Mouse (Mus musculus): ENCODE results near the gene Fkbp8. TPM values are rescaled to one million over a fixed set of nuclear protein-coding genes. Genes with fewer than 3 reads are reported as not detected.

The Fkbp8 gene
- 347 and 358 TPM in 2 replicates for polyA plus RNA-seq (2015; fragmentation: Nextera tagmentation; extraction: Ambion mirVana)

GRCm38 (mm10) chr8:70527512-70528181, at the start of gene Fkbp8, which contains the start of gene Kxd1:
Gene Fkbp8 (plus strand): TSS chr8:70527724.
Gene Kxd1 (minus strand): TSS chr8:70527956.
- WGBS, result under 1% methylated on average over 54 of the region's 61 CpGs
- H3K36me3 ChIP-seq, result peaks cover 34% of the 10 kb centered on the region

GRCm38 (mm10) chr8:70481908-70482307, 45.6 kb upstream of the Fkbp8 start:
- WGBS, result 90% methylated on average over 3 of the region's 3 CpGs
- peaks cover 90% of the 10 kb centered on the region for H3K27me3 ChIP-seq

More at GRCm38 (mm10) chr8:70527512-70528181, at the start of gene Fkbp8, which contains the start of gene Kxd1:
- Histone ChIP-seq H3K9me3 (no peaks in the 10 kb centered on the region), H3K4me3 (peak within 1 kb of the TSS; percentile 81), H3K27ac (replicated peaks) (peak within 1 kb of the TSS; percentile 91), H3K4me2 (peak within 1 kb of the TSS; percentile 74), H3K9ac (peak within 1 kb of the TSS; percentile 95), H3K27me3 (no peaks in the 10 kb centered on the region), H3K4me1 (replicated peaks) (peaks cover 42% of the 10 kb centered on the region)
- peak; percentile 95 for ATAC-seq (ENCODE audit: low read depth)

GRCm38 (mm10) chr8:70482943-70483342, 44.6 kb upstream of the Fkbp8 start:
- no peak for ATAC-seq (ENCODE audit: low read depth)
- no peak overlapping the region for H3K4me2 ChIP-seq

More at GRCm38 (mm10) chr8:70481908-70482307, 45.6 kb upstream of the Fkbp8 start:
- peaks cover 11% of the 10 kb centered on the region for H3K4me1 ChIP-seq (replicated peaks)
- no peak overlapping the region for H3K4me3 ChIP-seq
- ATAC-seq (ENCODE audit: low read depth), result no peak
- H3K9ac ChIP-seq, result no peak overlapping the region
- no peaks in the 10 kb centered on the region for H3K9me3 ChIP-seq
- H3K36me3 ChIP-seq, result 0 out of 2 replicates have a peak, but pooled peaks cover 2% of the 10 kb centered on the region
- H3K4me2 ChIP-seq, result no peak overlapping the region
- no peak overlapping the region for H3K27ac ChIP-seq (replicated peaks)

GRCm38 (mm10) chr8:70486191-70486681, 41.3 kb upstream of the Fkbp8 start:
- 61% methylated on average over 7 of the region's 7 CpGs for WGBS
- peaks cover 93% of the 10 kb centered on the region for H3K27me3 ChIP-seq
- H3K9me3 ChIP-seq, result no peaks in the 10 kb centered on the region
- H3K4me3 ChIP-seq, result peak overlapping the region; percentile 49
- peak overlapping the region; percentile 77 for H3K9ac ChIP-seq
- H3K4me2 ChIP-seq, result peak overlapping the region; percentile 62
- 0 out of 2 replicates have a peak, but pooled peaks cover 2% of the 10 kb centered on the region for H3K36me3 ChIP-seq
- no peak overlapping the region for H3K27ac ChIP-seq (replicated peaks)
- peaks cover 45% of the 10 kb centered on the region for H3K4me1 ChIP-seq (replicated peaks)
- ATAC-seq (ENCODE audit: low read depth), result 0 out of 2 replicates have a peak, but pooled peaks have one; percentile 12

More at GRCm38 (mm10) chr8:70482943-70483342, 44.6 kb upstream of the Fkbp8 start:
- H3K27me3 ChIP-seq, result peaks cover 89% of the 10 kb centered on the region
- H3K9ac ChIP-seq, result no peak overlapping the region
- H3K9me3 ChIP-seq, result no peaks in the 10 kb centered on the region
- WGBS, result 49% methylated on average over 2 of the region's 2 CpGs
- no peak overlapping the region for H3K27ac ChIP-seq (replicated peaks)
- 0 out of 2 replicates have a peak, but pooled peaks cover 2% of the 10 kb centered on the region for H3K36me3 ChIP-seq
- no peak overlapping the region for H3K4me3 ChIP-seq
- peaks cover 17% of the 10 kb centered on the region for H3K4me1 ChIP-seq (replicated peaks)

GRCm38 (mm10) chr8:70486941-70487520, 40.5 kb upstream of the Fkbp8 start, which contains the start of gene Tmem59l:
Gene Tmem59l (minus strand): TSS chr8:70487358.
- peak within 1 kb of the TSS; percentile 49 for H3K4me3 ChIP-seq
- peak within 1 kb of the TSS; percentile 77 for H3K9ac ChIP-seq
- H3K4me2 ChIP-seq, result peak within 1 kb of the TSS; percentile 62
- 3% methylated on average over 33 of the region's 33 CpGs for WGBS
- peaks cover 95% of the 10 kb centered on the region for H3K27me3 ChIP-seq
- peaks cover 49% of the 10 kb centered on the region for H3K4me1 ChIP-seq (replicated peaks)
- ATAC-seq (ENCODE audit: low read depth), result peak; percentile 70
- no peak within 1 kb of the TSS for H3K27ac ChIP-seq (replicated peaks)
- H3K36me3 ChIP-seq, result 0 out of 2 replicates have a peak, but pooled peaks cover 2% of the 10 kb centered on the region
- no peaks in the 10 kb centered on the region for H3K9me3 ChIP-seq

GRCm38 (mm10) chr8:70487993-70488796, 39.3 kb upstream of the Fkbp8 start:
- Histone ChIP-seq H3K36me3 (no peaks in the 10 kb centered on the region), H3K4me2 (peak overlapping the region; percentile 62), H3K9me3 (no peaks in the 10 kb centered on the region), H3K4me1 (replicated peaks) (peaks cover 60% of the 10 kb centered on the region), H3K9ac (peak overlapping the region; percentile 59), H3K27ac (replicated peaks) (no peak overlapping the region), H3K4me3 (peak overlapping the region; percentile 26), H3K27me3 (peaks cover 95% of the 10 kb centered on the region)
- no peak for ATAC-seq (ENCODE audit: low read depth)
- WGBS, result 2% methylated on average over 55 of the region's 55 CpGs

- Histone ChIP-seq H3K36me3 (no peaks in the 10 kb centered on the region), H3K9me3 (no peaks in the 10 kb centered on the region), H3K4me1 (replicated peaks) (peaks cover 68% of the 10 kb centered on the region), H3K4me2 (peak overlapping the region; percentile 38), H3K27me3 (peaks cover 95% of the 10 kb centered on the region), H3K9ac (no peak overlapping the region), H3K27ac (replicated peaks) (no peak overlapping the region), H3K4me3 (peak overlapping the region; percentile 26)
- no peak for ATAC-seq (ENCODE audit: low read depth)
- 3% methylated on average over 14 of the region's 14 CpGs for WGBS
Observed at GRCm38 (mm10) chr8:70488931-70489470, 38.5 kb upstream of the Fkbp8 start.

GRCm38 (mm10) chr8:70489576-70489975, 37.9 kb upstream of the Fkbp8 start:
- Histone ChIP-seq H3K4me2 (peak overlapping the region; percentile 38), H3K27ac (replicated peaks) (no peak overlapping the region), H3K9me3 (no peaks in the 10 kb centered on the region), H3K27me3 (peaks cover 95% of the 10 kb centered on the region), H3K36me3 (no peaks in the 10 kb centered on the region), H3K4me1 (replicated peaks) (peaks cover 74% of the 10 kb centered on the region), H3K4me3 (peak overlapping the region; percentile 18), H3K9ac (no peak overlapping the region)
- ATAC-seq (ENCODE audit: low read depth), result no peak
- 1% methylated on average over 35 of the region's 41 CpGs for WGBS

- peaks cover 95% of the 10 kb centered on the region for H3K27me3 ChIP-seq
- peaks cover 81% of the 10 kb centered on the region for H3K4me1 ChIP-seq (replicated peaks)
- H3K9ac ChIP-seq, result no peak overlapping the region
- no peak overlapping the region for H3K27ac ChIP-seq (replicated peaks)
- no peak overlapping the region for H3K4me3 ChIP-seq
- no peak for ATAC-seq (ENCODE audit: low read depth)
- no peaks in the 10 kb centered on the region for H3K9me3 ChIP-seq
- no peaks in the 10 kb centered on the region for H3K36me3 ChIP-seq
- 4% methylated on average over 10 of the region's 10 CpGs for WGBS
- H3K4me2 ChIP-seq, result no peak overlapping the region
Observed at GRCm38 (mm10) chr8:70490061-70490879, 37.3 kb upstream of the Fkbp8 start.

GRCm38 (mm10) chr8:70490880-70491495, 36.5 kb upstream of the Fkbp8 start:
- Histone ChIP-seq H3K4me1 (replicated peaks) (peaks cover 84% of the 10 kb centered on the region), H3K27ac (replicated peaks) (no peak overlapping the region), H3K9ac (no peak overlapping the region), H3K36me3 (no peaks in the 10 kb centered on the region), H3K27me3 (peaks cover 95% of the 10 kb centered on the region), H3K9me3 (no peaks in the 10 kb centered on the region), H3K4me3 (no peak overlapping the region), H3K4me2 (no peak overlapping the region)
- no peak for ATAC-seq (ENCODE audit: low read depth)
- WGBS, result 2% methylated on average over 20 of the region's 20 CpGs

Measured in neural tube, embryonic 13.5 days (tissue).